Mouse (Mus musculus): ENCODE results near the gene Kmt5a.

GRCm38 (mm10) chr5:124450051-124450450 is 10.3 kb downstream of the Kmt5a start:
- no peak for TF ChIP-seq POLR2A (IDR thresholded peaks at IDR 0.05; ENCODE audit: insufficient read length, low read depth)
- no peak for TF ChIP-seq MYOG (IDR thresholded peaks at IDR 0.05; ENCODE audit: control insufficient read depth in 1 of 3, insufficient read depth in 1 of 3, insufficient read length in 2 of 3, low read depth in 2 of 3)
- TF ChIP-seq E2F4 (IDR thresholded peaks at IDR 0.05; ENCODE audit: insufficient read depth) = no peak
- TF ChIP-seq USF1 (IDR thresholded peaks at IDR 0.05; ENCODE audit: low read depth) = no peak
- TF ChIP-seq TCF12 (IDR thresholded peaks at IDR 0.05; ENCODE audit: insufficient read depth, poor library complexity, severe bottlenecking) = no peak
- TF ChIP-seq POLR2AphosphoS2 (IDR thresholded peaks at IDR 0.05; ENCODE audit: insufficient read length, low read depth) = no peak
